Mouse (Mus musculus) heart, embryonic 13.5 days (tissue): Measurements from ENCODE around the gene Zbed4. TPM values are rescaled to one million over a fixed set of nuclear protein-coding genes. Genes with fewer than 3 reads are reported as not detected.
"Not testable (repeated sequence)": the region's sequence is repeated elsewhere in the genome, so short reads cannot be mapped to it uniquely, and the experiment has no call there.

ENCODE experiments used
- ATAC-seq: fragments of 200-750 bp; cut with Nextera tagmentation; 2 replicates; pipeline ENCODE4 v1.8.0; 2017; ENCODE audit warnings: moderate TSS enrichment; ENCODE audit not compliant: insufficient number of reproducible peaks, low FRiP score, low TSS enrichment; ENCODE audit errors: extremely low read depth
- H3K27ac ChIP-seq: fragments of 300-500 bp; sonication (generic); replicated peaks from 2 replicates; pipeline ENCODE4 v1.5.1; 2015; ENCODE audit warnings: moderate library complexity, mild to moderate bottlenecking, inconsistent platforms
- H3K27me3 ChIP-seq: fragments of 300-500 bp; sonication (generic); replicated peaks from 2 replicates; pipeline ENCODE4 v1.6.1; 2015; ENCODE audit warnings: mild to moderate bottlenecking, inconsistent platforms
- H3K36me3 ChIP-seq: fragments of 300-500 bp; sonication (generic); 2 replicates; pipeline ENCODE4 v1.6.1; 2015; ENCODE audit warnings: mild to moderate bottlenecking, inconsistent platforms
- H3K4me1 ChIP-seq: fragments of 300-500 bp; sonication (generic); 2 replicates; pipeline ENCODE4 v1.6.1; 2015; ENCODE audit warnings: inconsistent platforms
- H3K4me2 ChIP-seq: fragments of 300-500 bp; sonication (generic); 2 replicates; pipeline ENCODE4 v1.6.1; 2015; ENCODE audit warnings: inconsistent platforms, mild to moderate bottlenecking, moderate library complexity
- H3K4me3 ChIP-seq: fragments of 300-500 bp; sonication (generic); 2 replicates; pipeline ENCODE4 v1.5.1; 2015; ENCODE audit warnings: moderate library complexity, mild to moderate bottlenecking, inconsistent platforms
- H3K9ac ChIP-seq: fragments of 300-500 bp; sonication (generic); 2 replicates; pipeline ENCODE4 v1.6.1; 2015; ENCODE audit warnings: inconsistent platforms, mild to moderate bottlenecking, moderate library complexity
- H3K9me3 ChIP-seq: fragments of 300-500 bp; sonication (generic); 2 replicates; pipeline ENCODE4 v1.6.1; 2016; ENCODE audit warnings: inconsistent platforms
- WGBS: fragments of 180-500 bp; shearing (Covaris S2); methylation state at CpG from one replicate; pipeline ENCODE4 v1.1.7; 2015; ENCODE audit warnings: mixed read lengths; 5-methylcytosine and 5-hydroxymethylcytosine counted together
- polyA plus RNA-seq: library from polyadenylated mRNA; unstranded; fragments of >200 nt; fragmentation: Nextera tagmentation; extraction: Ambion mirVana; gene quantifications from 2 replicates; pipeline ENCODE4 v1.2.1, GENCODE M21; 2015

Zbed4 gene
- polyA plus RNA-seq, 1 experiment from 2014 or later: 12.1 TPM

- no peak for ATAC-seq
- H3K4me2 ChIP-seq: no peak overlapping the region
- WGBS: 68% methylated on average over 6 of the region's 6 CpGs
Measured at GRCm38 (mm10) chr15:88741366-88741765, 10.1 kb upstream of the Zbed4 start.

GRCm38 (mm10) chr15:88743371-88743770, 8.1 kb upstream of the Zbed4 start:
- not testable (repeated sequence) for H3K9me3 ChIP-seq, H3K4me2 ChIP-seq, H3K9ac ChIP-seq, H3K4me1 ChIP-seq, H3K36me3 ChIP-seq, H3K4me3 ChIP-seq, H3K27me3 ChIP-seq, H3K27ac ChIP-seq, ATAC-seq
- WGBS: 80% methylated on average over 5 of the region's 5 CpGs

More at GRCm38 (mm10) chr15:88741366-88741765, 10.1 kb upstream of the Zbed4 start:
- Histone ChIP-seq H3K27ac (no peak overlapping the region), H3K36me3 (no peaks in the 10 kb centered on the region), H3K27me3 (peaks cover 5% of the 10 kb centered on the region; the same call in 1 of the 2 replicates), H3K9me3 (no peaks in the 10 kb centered on the region), H3K9ac (no peak overlapping the region), H3K4me3 (no peak overlapping the region), H3K4me1 (no peaks in the 10 kb centered on the region)

- no peak for ATAC-seq
- Histone ChIP-seq H3K9me3 (no peaks in the 10 kb centered on the region), H3K4me3 (no peak overlapping the region), H3K9ac (no peak overlapping the region), H3K27me3 (peaks cover 5% of the 10 kb centered on the region; the same call in 1 of the 2 replicates), H3K36me3 (no peaks in the 10 kb centered on the region), H3K4me1 (peaks cover 4% of the 10 kb centered on the region), H3K4me2 (no peak overlapping the region), H3K27ac (no peak overlapping the region)
- WGBS: 80% methylated on average over 3 of the region's 3 CpGs
Measured at GRCm38 (mm10) chr15:88745347-88745746, 6.1 kb upstream of the Zbed4 start.

- Histone ChIP-seq H3K4me3 (no peak overlapping the region), H3K27me3 (peaks cover 5% of the 10 kb centered on the region; the same call in 1 of the 2 replicates), H3K27ac (no peak overlapping the region), H3K9ac (no peak overlapping the region), H3K9me3 (no peaks in the 10 kb centered on the region), H3K36me3 (no peaks in the 10 kb centered on the region), H3K4me1 (peaks cover 10% of the 10 kb centered on the region), H3K4me2 (no peak overlapping the region)
- WGBS: 47% methylated on average over 3 of the region's 3 CpGs
- no peak for ATAC-seq
Measured at GRCm38 (mm10) chr15:88745926-88746325, 5.5 kb upstream of the Zbed4 start.

GRCm38 (mm10) chr15:88749617-88750016, 1.8 kb upstream of the Zbed4 start:
- H3K36me3 ChIP-seq, H3K4me2 ChIP-seq, H3K27me3 ChIP-seq, H3K9ac ChIP-seq, H3K27ac ChIP-seq, H3K4me3 ChIP-seq, H3K9me3 ChIP-seq, ATAC-seq: not testable (repeated sequence)
- WGBS: 84% methylated on average over 8 of the region's 8 CpGs
- peaks cover 24% of the 10 kb centered on the region for H3K4me1 ChIP-seq

GRCm38 (mm10) chr15:88750032-88750431, 1.4 kb upstream of the Zbed4 start:
- Histone ChIP-seq H3K27ac (no peak overlapping the region), H3K27me3 (no peaks in the 10 kb centered on the region), H3K9ac (no peak overlapping the region), H3K4me3 (no peak overlapping the region), H3K36me3 (peaks cover 3% of the 10 kb centered on the region), H3K4me1 (peaks cover 28% of the 10 kb centered on the region), H3K9me3 (no peaks in the 10 kb centered on the region), H3K4me2 (peak overlapping the region; percentile 76)
- ATAC-seq: no peak
- 86% methylated on average over 10 of the region's 10 CpGs for WGBS

GRCm38 (mm10) chr15:88750677-88751563, 540 bp upstream of the Zbed4 start:
- peak overlapping the region; percentile 81 for H3K9ac ChIP-seq
- peaks cover 32% of the 10 kb centered on the region for H3K4me1 ChIP-seq
- WGBS: 6% methylated on average over 54 of the region's 54 CpGs
- H3K9me3 ChIP-seq: no peaks in the 10 kb centered on the region
- peaks cover 11% of the 10 kb centered on the region for H3K36me3 ChIP-seq
- ATAC-seq: peak; percentile 98
- H3K27ac ChIP-seq: peak overlapping the region; percentile 89
- no peaks in the 10 kb centered on the region for H3K27me3 ChIP-seq
- peak overlapping the region; percentile 76 for H3K4me2 ChIP-seq
- peak overlapping the region; percentile 89 for H3K4me3 ChIP-seq

GRCm38 (mm10) chr15:88752403-88752733, 908 bp downstream of the Zbed4 start:
- H3K36me3 ChIP-seq: peaks cover 22% of the 10 kb centered on the region
- peak overlapping the region; percentile 76 for H3K4me2 ChIP-seq
- H3K9me3 ChIP-seq: no peaks in the 10 kb centered on the region
- H3K9ac ChIP-seq: peak overlapping the region; percentile 94
- ATAC-seq: no peak
- 1% methylated on average over 8 of the region's 8 CpGs for WGBS
- H3K27me3 ChIP-seq: no peaks in the 10 kb centered on the region
- H3K4me1 ChIP-seq: peaks cover 36% of the 10 kb centered on the region
- peak overlapping the region; percentile 91 for H3K27ac ChIP-seq
- H3K4me3 ChIP-seq: peak overlapping the region; percentile 89

- 70% methylated on average over 2 of the region's 2 CpGs for WGBS
- no peak for ATAC-seq
- H3K27ac ChIP-seq: no peak overlapping the region
- peaks cover 42% of the 10 kb centered on the region for H3K36me3 ChIP-seq
- no peaks in the 10 kb centered on the region for H3K9me3 ChIP-seq
- no peak overlapping the region for H3K4me3 ChIP-seq
- no peak overlapping the region for H3K9ac ChIP-seq
- H3K27me3 ChIP-seq: no peaks in the 10 kb centered on the region
- peaks cover 53% of the 10 kb centered on the region for H3K4me1 ChIP-seq
- no peak overlapping the region for H3K4me2 ChIP-seq
Measured at GRCm38 (mm10) chr15:88754896-88755295, 3.4 kb downstream of the Zbed4 start.

GRCm38 (mm10) chr15:88755761-88756160, 4.3 kb downstream of the Zbed4 start:
- ATAC-seq: no peak
- Histone ChIP-seq H3K4me1 (peaks cover 45% of the 10 kb centered on the region), H3K4me2 (no peak overlapping the region), H3K4me3 (no peak overlapping the region), H3K9me3 (no peaks in the 10 kb centered on the region), H3K27ac (no peak overlapping the region), H3K9ac (no peak overlapping the region), H3K36me3 (peaks cover 50% of the 10 kb centered on the region), H3K27me3 (no peaks in the 10 kb centered on the region)
- WGBS: 95% methylated on average over 18 of the region's 18 CpGs

GRCm38 (mm10) chr15:88758061-88758460, 6.6 kb downstream of the Zbed4 start:
- Histone ChIP-seq H3K27me3 (no peaks in the 10 kb centered on the region), H3K9me3 (no peaks in the 10 kb centered on the region), H3K4me1 (peaks cover 40% of the 10 kb centered on the region), H3K4me3 (no peak overlapping the region), H3K4me2 (peak overlapping the region; percentile 56), H3K27ac (peak overlapping the region; percentile 90), H3K9ac (peak overlapping the region; percentile 58), H3K36me3 (peaks cover 71% of the 10 kb centered on the region)
- ATAC-seq: no peak
- 23% methylated on average over 3 of the region's 3 CpGs for WGBS

GRCm38 (mm10) chr15:88761551-88761950, 10.1 kb downstream of the Zbed4 start:
- peaks cover 84% of the 10 kb centered on the region for H3K36me3 ChIP-seq

More at GRCm38 (mm10) chr15:88761551-88761950, 10.1 kb downstream of the Zbed4 start:
- peaks cover 22% of the 10 kb centered on the region for H3K4me1 ChIP-seq
- no peaks in the 10 kb centered on the region for H3K9me3 ChIP-seq
- no peak overlapping the region for H3K27ac ChIP-seq
- H3K4me2 ChIP-seq: no peak overlapping the region
- 79% methylated on average over 4 of the region's 4 CpGs for WGBS
- H3K4me3 ChIP-seq: no peak overlapping the region
- ATAC-seq: no peak
- H3K9ac ChIP-seq: no peak overlapping the region
- no peaks in the 10 kb centered on the region for H3K27me3 ChIP-seq
